Mouse (Mus musculus) C2C12 (cell line): Measurements from ENCODE around the gene Rhbdl1. TPM values are rescaled to one million over a fixed set of nuclear protein-coding genes. Genes with fewer than 3 reads are reported as not detected.
"Not testable (repeated sequence)": the region's sequence is repeated elsewhere in the genome, so short reads cannot be mapped to it uniquely, and the experiment has no call there.

Experiments
- H3K27me3 ChIP-seq: one replicate; pipeline ENCODE4 v1.6.1; 2011; ENCODE audit not compliant: control insufficient read depth, insufficient read depth, insufficient read length
- H3K36me3 ChIP-seq: one replicate; pipeline ENCODE4 v1.6.1; 2011; ENCODE audit not compliant: control insufficient read depth, insufficient read depth
- H3K4me3 ChIP-seq: one replicate; pipeline ENCODE4 v1.5.1; 2011; ENCODE audit warnings: mild to moderate bottlenecking, control low read depth; ENCODE audit not compliant: poor library complexity, insufficient read depth, severe bottlenecking
- H3K79me2 ChIP-seq: one replicate; pipeline ENCODE4 v1.6.1; 2011; ENCODE audit not compliant: control insufficient read depth, insufficient read depth
- H3K79me3 ChIP-seq: one replicate; pipeline ENCODE4 v1.6.1; 2011; ENCODE audit warnings: low read depth, control low read depth
- H3ac ChIP-seq: one replicate; pipeline ENCODE3; 2011; ENCODE audit warnings: low read depth; ENCODE audit not compliant: control insufficient read depth, insufficient read length
- CEBPB ChIP-seq: IDR thresholded peaks from one replicate; pipeline ENCODE4 v1.6.1; 2011; ENCODE audit warnings: low read depth, mild to moderate bottlenecking, control low read depth, moderate library complexity
- CTCF ChIP-seq: IDR thresholded peaks from one replicate; pipeline ENCODE4 v1.5.1; 2011; ENCODE audit not compliant: control insufficient read depth, insufficient read depth, insufficient read length
- FOSL1 ChIP-seq: IDR thresholded peaks from one replicate; pipeline ENCODE4 v1.8.0; 2011; ENCODE audit warnings: mild to moderate bottlenecking, low read length; ENCODE audit not compliant: poor library complexity, insufficient read depth, severe bottlenecking
- MAX ChIP-seq: IDR thresholded peaks from one replicate; pipeline ENCODE4 v1.6.1; 2011; ENCODE audit warnings: mild to moderate bottlenecking, control low read depth
- MYOD1 ChIP-seq: IDR thresholded peaks from one replicate; pipeline ENCODE4 v1.6.1; 2011; ENCODE audit warnings: low read depth; ENCODE audit not compliant: control insufficient read depth, insufficient read length
- MYOG ChIP-seq: IDR thresholded peaks from one replicate; pipeline ENCODE4 v1.6.1; 2011; ENCODE audit not compliant: control insufficient read depth, insufficient read length; ENCODE audit errors: extremely low read depth
- USF1 ChIP-seq: IDR thresholded peaks from one replicate; pipeline ENCODE4 v1.6.1; 2011; ENCODE audit warnings: low read depth, mild to moderate bottlenecking, control low read depth, moderate library complexity
- polyA plus RNA-seq: library from polyadenylated mRNA; unstranded; fragments of >200 nt; fragmentation: generic; extraction: Trizol; gene quantifications from one replicate; pipeline ENCODE4 v1.2.1, GENCODE M21; 2012; ENCODE audit warnings: missing spikeins

Gene Rhbdl1
- polyA plus RNA-seq, 1 experiment, result 0.40 TPM

GRCm38 (mm10) chr17:25874148-25874720, 37.1 kb upstream of the Rhbdl1 start:
- peaks cover 8% of the 10 kb centered on the region for H3K79me2 ChIP-seq
- H3K27me3 ChIP-seq, result no peaks in the 10 kb centered on the region
- H3K4me3 ChIP-seq, result peak overlapping the region; percentile 53
- peak overlapping the region; percentile 67 for H3ac ChIP-seq
- H3K36me3 ChIP-seq, result peaks cover 4% of the 10 kb centered on the region
- H3K79me3 ChIP-seq, result no peaks in the 10 kb centered on the region
- TF ChIP-seq MYOG, result no peak
- TF ChIP-seq CEBPB, result no peak
- no peak for TF ChIP-seq MAX
- TF ChIP-seq USF1, result no peak
- no peak for TF ChIP-seq CTCF
- TF ChIP-seq MYOD1, result no peak

- Histone ChIP-seq H3K79me3 (no peaks in the 10 kb centered on the region), H3K27me3 (no peaks in the 10 kb centered on the region), H3K4me3 (no peak overlapping the region), H3ac (no peak overlapping the region), H3K36me3 (peaks cover 4% of the 10 kb centered on the region), H3K79me2 (peaks cover 8% of the 10 kb centered on the region)
- TF ChIP-seq CTCF (no peak), MAX (no peak), USF1 (no peak), FOSL1 (no peak), MYOG (no peak), CEBPB (no peak), MYOD1 (no peak)
Measured at GRCm38 (mm10) chr17:25873405-25874147, 36.5 kb upstream of the Rhbdl1 start.

DNA sequence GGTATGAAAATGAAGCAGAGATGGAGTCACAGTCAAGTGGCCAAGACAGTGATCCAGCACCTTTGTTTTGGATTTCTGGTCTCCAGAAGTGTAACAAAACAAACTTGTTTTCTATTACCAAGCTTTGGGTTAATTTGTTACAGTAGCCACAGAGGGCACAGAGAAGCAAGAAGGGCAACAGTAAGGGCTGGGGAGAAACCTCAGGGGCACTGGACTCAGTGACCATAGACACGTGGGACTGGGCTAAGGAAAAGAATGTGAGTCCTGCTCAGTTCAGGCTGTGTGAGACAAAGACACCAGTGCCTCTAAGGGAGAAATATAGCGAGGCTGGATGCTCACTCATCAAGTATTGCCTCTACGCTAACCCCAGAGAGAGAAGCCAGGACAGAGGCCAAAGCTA, 35.6 kb upstream of the Rhbdl1 start:
- H3K36me3 ChIP-seq, result no peaks in the 10 kb centered on the region
- no peaks in the 10 kb centered on the region for H3K27me3 ChIP-seq
- no peak overlapping the region for H3K4me3 ChIP-seq
- TF ChIP-seq CTCF (no peak), MAX (no peak), USF1 (no peak), FOSL1 (no peak), MYOD1 (no peak), MYOG (no peak), CEBPB (no peak)
- no peaks in the 10 kb centered on the region for H3K79me3 ChIP-seq
- H3K79me2 ChIP-seq, result peaks cover 14% of the 10 kb centered on the region
- no peak overlapping the region for H3ac ChIP-seq

DNA sequence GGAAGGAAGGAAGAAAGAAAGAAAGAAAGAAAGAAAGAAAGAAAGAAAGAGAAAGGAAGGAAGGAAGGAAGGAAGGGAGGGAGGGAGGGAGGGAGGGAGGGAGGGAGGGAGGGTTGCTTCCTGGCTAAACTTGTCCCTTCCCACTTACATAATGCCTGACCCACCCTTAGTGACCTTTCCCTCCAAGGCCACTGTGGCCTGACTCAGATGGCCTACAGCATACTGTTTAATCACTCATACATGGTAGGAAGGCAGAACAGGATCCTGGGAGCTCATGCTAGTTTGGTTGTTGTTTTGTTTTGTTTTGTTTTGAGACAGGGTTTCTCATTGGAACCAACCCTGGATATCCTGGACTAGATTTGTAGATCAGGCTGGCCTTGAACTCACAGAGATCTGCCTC, 34.5 kb upstream of the Rhbdl1 start:
- H3K36me3 ChIP-seq, H3K79me3 ChIP-seq, H3K27me3 ChIP-seq, H3ac ChIP-seq, H3K4me3 ChIP-seq: not testable (repeated sequence)
- peaks cover 16% of the 10 kb centered on the region for H3K79me2 ChIP-seq

DNA sequence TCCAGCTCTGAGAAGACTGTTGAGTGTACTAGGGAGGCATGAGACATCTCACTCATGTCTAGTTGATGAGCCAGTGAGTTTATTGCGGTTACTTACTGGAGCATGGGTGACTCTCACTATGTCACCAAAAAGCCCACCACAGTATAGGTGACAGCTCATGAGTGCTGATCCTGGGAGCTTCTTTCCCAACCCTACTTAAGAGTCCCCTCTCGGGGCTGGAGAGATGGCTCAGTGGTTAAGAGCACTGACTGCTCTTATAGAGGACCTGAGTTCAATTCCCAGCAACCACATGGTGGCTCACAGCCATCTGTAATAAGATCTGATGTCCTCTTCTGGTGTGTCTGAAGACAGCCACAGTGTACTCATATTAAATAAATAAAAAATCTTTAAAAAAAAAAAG, 32.9 kb upstream of the Rhbdl1 start:
- H3ac ChIP-seq, result no peak overlapping the region
- H3K4me3 ChIP-seq, result no peak overlapping the region
- TF ChIP-seq USF1 (no peak), CTCF (no peak), FOSL1 (no peak)
- H3K36me3 ChIP-seq, result no peaks in the 10 kb centered on the region
- H3K27me3 ChIP-seq, result no peaks in the 10 kb centered on the region
- H3K79me2 ChIP-seq, result peaks cover 9% of the 10 kb centered on the region
- no peaks in the 10 kb centered on the region for H3K79me3 ChIP-seq

- Histone ChIP-seq H3K79me3 (no peaks in the 10 kb centered on the region), H3K79me2 (peaks cover 9% of the 10 kb centered on the region), H3K36me3 (no peaks in the 10 kb centered on the region), H3K4me3 (no peak overlapping the region), H3K27me3 (no peaks in the 10 kb centered on the region), H3ac (no peak overlapping the region)
- TF ChIP-seq CTCF (no peak), MAX (no peak), FOSL1 (no peak), CEBPB (no peak), MYOG (no peak), MYOD1 (no peak), USF1 (no peak)
Measured at GRCm38 (mm10) chr17:25869498-25869897, 32.4 kb upstream of the Rhbdl1 start.
